Mouse (Mus musculus) Muller cell, postnatal 12 days (primary cell): ENCODE measurements at regions not wholly inside any gene's neighbourhood (a gene's known extent, or its start where the extent isn't known, plus 50 kb on each side); places are given as distances from the start of the nearest gene placed in this dataset.
"Not testable (repeated sequence)": the region's sequence is repeated elsewhere in the genome, so short reads cannot be mapped to it uniquely, and the experiment has no call there.

Source experiments
- DNase-seq: peaks from one replicate; pipeline ENCODE4 v3.0.0-alpha.2; 2015; ENCODE audit errors: inconsistent ontology term

GRCm38 (mm10) chr8:126776605-126777469 is 168.8 kb downstream of the Tomm20 start:
- no peak for DNase-seq

GRCm38 (mm10) chr8:126775334-126775733 is 170.3 kb downstream of the Tomm20 start:
- no peak for DNase-seq

GRCm38 (mm10) chr8:126774816-126775215 is 170.8 kb downstream of the Tomm20 start:
- no peak for DNase-seq

GRCm38 (mm10) chr8:126772748-126773147 is 172.9 kb downstream of the Tomm20 start:
- no peak for DNase-seq

- no peak for DNase-seq
These were observed 173.4 kb downstream of the Tomm20 start for GRCm38 (mm10) chr8:126772194-126772593.

GRCm38 (mm10) chr8:126770374-126770773 is 175.3 kb downstream of the Tomm20 start:
- DNase-seq: not testable (repeated sequence)

- DNase-seq: no peak
These were observed 174.4 kb upstream of the Irf2bp2 start for GRCm38 (mm10) chr8:126768142-126768541.

GRCm38 (mm10) chr8:126767341-126767740 is 173.6 kb upstream of the Irf2bp2 start:
- DNase-seq: peak; percentile 75

- DNase-seq: no peak
These were observed 172.0 kb upstream of the Irf2bp2 start for GRCm38 (mm10) chr8:126765693-126766238.

GRCm38 (mm10) chr8:126763600-126763999 is 169.8 kb upstream of the Irf2bp2 start:
- no peak for DNase-seq

GRCm38 (mm10) chr8:126759711-126760110 is 165.9 kb upstream of the Irf2bp2 start:
- no peak for DNase-seq

- no peak for DNase-seq
These were observed 165.2 kb upstream of the Irf2bp2 start for GRCm38 (mm10) chr8:126758951-126759350.

GRCm38 (mm10) chr8:126757951-126758757 is 164.4 kb upstream of the Irf2bp2 start:
- DNase-seq: no peak

- no peak for DNase-seq
These were observed 162.7 kb upstream of the Irf2bp2 start for GRCm38 (mm10) chr8:126756300-126757097.

GRCm38 (mm10) chr8:126755669-126756068 is 161.9 kb upstream of the Irf2bp2 start:
- DNase-seq: no peak

GRCm38 (mm10) chr8:126754361-126754809 is 160.6 kb upstream of the Irf2bp2 start:
- DNase-seq: no peak

- DNase-seq: no peak
These were observed 159.5 kb upstream of the Irf2bp2 start for GRCm38 (mm10) chr8:126753059-126753855.

- peak; percentile 26 for DNase-seq
These were observed 157.8 kb upstream of the Irf2bp2 start for GRCm38 (mm10) chr8:126751416-126752140.

GRCm38 (mm10) chr8:126745992-126746775 is 152.4 kb upstream of the Irf2bp2 start:
- peak; percentile 64 for DNase-seq
